Mouse (Mus musculus): ENCODE results near the gene Rarb. TPM values are rescaled to one million over a fixed set of nuclear protein-coding genes. Genes with fewer than 3 reads are reported as not detected.

The Rarb gene
- total and polyA plus RNA-seq, 2 experiments from 2014 or later = 4.4 to 16.7 TPM

DNA sequence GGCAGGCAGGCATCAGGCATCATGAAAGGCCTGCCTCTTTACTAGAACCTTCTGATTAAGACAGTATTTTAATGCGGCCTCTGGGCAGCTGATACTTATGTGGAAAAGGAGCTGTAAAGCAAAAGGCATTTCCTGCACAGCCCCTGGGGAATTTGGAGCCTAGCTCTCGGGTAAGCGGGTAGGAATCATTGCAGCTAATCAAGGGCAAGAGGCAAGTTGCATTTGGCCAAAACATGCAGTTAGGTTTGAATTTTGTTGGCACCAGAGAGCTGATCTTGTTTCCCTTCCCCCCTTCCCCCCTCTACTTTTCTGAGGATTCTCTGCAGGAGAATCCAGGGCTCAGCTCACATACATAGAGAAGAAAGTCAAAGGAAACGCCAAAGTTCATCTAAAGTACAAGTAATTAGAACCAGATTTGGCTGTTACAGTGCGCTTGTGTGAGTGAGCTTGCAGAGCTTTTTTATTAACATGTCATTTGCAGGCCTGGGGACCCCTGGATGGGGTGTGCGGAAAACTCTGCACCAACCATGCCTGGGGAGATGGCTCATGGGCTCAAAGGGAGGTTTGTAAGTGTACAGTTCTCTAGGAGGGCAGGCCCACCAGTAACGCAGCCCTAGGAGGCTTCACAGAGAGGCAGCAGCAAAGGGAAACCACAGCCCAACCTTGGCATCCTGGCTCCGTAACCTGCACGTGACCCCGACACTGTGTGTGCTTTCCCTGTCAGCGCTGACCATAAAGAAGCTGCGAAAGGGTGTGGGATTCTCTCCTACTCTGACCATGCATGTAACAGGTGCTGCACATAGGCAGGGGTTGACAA, 264.1 kb downstream of the Rarb start:
- H3K4me3 ChIP-seq (ENCODE audit: low read depth, low read length) = no peak overlapping the region
- peak overlapping the region; percentile 26; the same call in 1 of the 2 replicates for H3K27ac ChIP-seq (ENCODE audit: low read depth, low read length)
- H3K4me1 ChIP-seq (ENCODE audit: insufficient read depth, low read length) = 0 out of 2 replicates have a peak, but pooled peaks cover 3% of the 10 kb centered on the region
- H3K9ac ChIP-seq (replicated peaks; ENCODE audit: low read length, poor library complexity, severe bottlenecking) = no peak overlapping the region
- H3K9me3 ChIP-seq (ENCODE audit: low read length) = no peaks in the 10 kb centered on the region
- no peaks in the 10 kb centered on the region for H3K27me3 ChIP-seq (ENCODE audit: insufficient read depth, low read length)
- ATAC-seq (ENCODE audit: low FRiP score) (peak; percentile 15; the same call in 1 of the 2 replicates), DNase-seq (ENCODE audit: low spot score) (peak; percentile 25)
- 60% methylated on average over 12 of the region's 12 CpGs for WGBS
- no peak for TF ChIP-seq CTCF (IDR thresholded peaks at IDR 0.05)
- H3K4me2 ChIP-seq (ENCODE audit: low read depth, low read length, poor library complexity, severe bottlenecking) = no peak overlapping the region
- no peaks in the 10 kb centered on the region for H3K36me3 ChIP-seq (ENCODE audit: insufficient read depth, low read length)

DNA sequence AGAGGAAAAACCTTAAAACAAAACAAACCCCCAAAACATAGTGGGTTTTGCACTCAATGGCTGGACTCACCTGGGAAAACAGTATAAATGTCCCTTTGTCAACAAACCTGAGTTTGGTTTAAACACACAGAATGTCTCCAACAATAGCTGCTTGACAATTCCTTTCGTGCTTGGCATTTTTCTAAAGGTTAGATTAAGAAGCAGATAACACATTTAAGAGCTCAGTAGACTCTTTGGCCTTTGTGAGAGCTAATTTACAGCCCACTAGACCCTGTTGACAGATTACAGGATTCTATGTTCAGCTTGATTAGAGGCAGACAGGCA, 264.7 kb downstream of the Rarb start:
- Histone ChIP-seq H3K27ac (ENCODE audit: low read depth, low read length) (peak overlapping the region; percentile 26; the same call in 1 of the 2 replicates), H3K4me1 (ENCODE audit: insufficient read depth, low read length) (0 out of 2 replicates have a peak, but pooled peaks cover 3% of the 10 kb centered on the region), H3K27me3 (ENCODE audit: insufficient read depth, low read length) (no peaks in the 10 kb centered on the region), H3K4me3 (ENCODE audit: low read depth, low read length) (no peak overlapping the region), H3K9me3 (ENCODE audit: low read length) (no peaks in the 10 kb centered on the region), H3K9ac (replicated peaks; ENCODE audit: low read length, poor library complexity, severe bottlenecking) (no peak overlapping the region), H3K36me3 (ENCODE audit: insufficient read depth, low read length) (no peaks in the 10 kb centered on the region), H3K4me2 (ENCODE audit: low read depth, low read length, poor library complexity, severe bottlenecking) (no peak overlapping the region)
- WGBS = 43% methylated on average over 1 of the region's 1 CpGs
- TF ChIP-seq CTCF (IDR thresholded peaks at IDR 0.05) = no peak
- no peak for ATAC-seq (ENCODE audit: low FRiP score)
- DNase-seq (ENCODE audit: low spot score) = no peak

- no peak overlapping the region for H3K9ac ChIP-seq (replicated peaks; ENCODE audit: low read length, poor library complexity, severe bottlenecking)
- 67% methylated on average over 1 of the region's 1 CpGs for WGBS
- no peaks in the 10 kb centered on the region for H3K36me3 ChIP-seq (ENCODE audit: insufficient read depth, low read length)
- no peak for ATAC-seq (ENCODE audit: low FRiP score)
- no peaks in the 10 kb centered on the region for H3K27me3 ChIP-seq (ENCODE audit: insufficient read depth, low read length)
- H3K27ac ChIP-seq (ENCODE audit: low read depth, low read length) = no peak overlapping the region
- 0 out of 2 replicates have a peak, but pooled peaks cover 3% of the 10 kb centered on the region for H3K4me1 ChIP-seq (ENCODE audit: insufficient read depth, low read length)
- no peak overlapping the region for H3K4me3 ChIP-seq (ENCODE audit: low read depth, low read length)
- DNase-seq (ENCODE audit: low spot score) = no peak
- no peak for TF ChIP-seq CTCF (IDR thresholded peaks at IDR 0.05)
- no peak overlapping the region for H3K4me2 ChIP-seq (ENCODE audit: low read depth, low read length, poor library complexity, severe bottlenecking)
- no peaks in the 10 kb centered on the region for H3K9me3 ChIP-seq (ENCODE audit: low read length)
These were observed 266.7 kb downstream of the Rarb start for GRCm38 (mm10) chr14:16552293-16552692.

DNA sequence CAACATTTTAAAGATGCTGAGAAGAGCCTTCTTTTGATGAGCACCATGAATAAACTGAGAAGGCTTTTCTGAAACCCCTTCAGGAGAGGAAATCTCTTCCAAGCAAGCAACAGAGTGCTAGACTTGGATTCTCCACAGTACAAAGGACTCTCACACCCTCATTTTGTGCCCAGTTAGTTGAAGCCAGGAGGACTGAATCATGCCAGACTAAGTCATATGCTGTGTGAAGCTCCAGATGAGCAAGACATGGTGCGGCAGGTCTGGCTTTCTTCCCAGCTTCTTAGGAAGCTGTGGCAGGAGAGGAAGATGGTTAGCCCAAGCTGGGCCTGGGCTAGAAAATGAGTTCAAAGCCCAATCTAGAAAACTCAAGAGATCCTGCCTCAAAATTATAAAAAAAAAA, 267.1 kb downstream of the Rarb start:
- no peaks in the 10 kb centered on the region for H3K36me3 ChIP-seq (ENCODE audit: insufficient read depth, low read length)
- no peak overlapping the region for H3K27ac ChIP-seq (ENCODE audit: low read depth, low read length)
- DNase-seq (ENCODE audit: low spot score) (no peak), ATAC-seq (ENCODE audit: low FRiP score) (no peak)
- no peak overlapping the region for H3K4me3 ChIP-seq (ENCODE audit: low read depth, low read length)
- no peaks in the 10 kb centered on the region for H3K9me3 ChIP-seq (ENCODE audit: low read length)
- H3K4me1 ChIP-seq (ENCODE audit: insufficient read depth, low read length) = 0 out of 2 replicates have a peak, but pooled peaks cover 3% of the 10 kb centered on the region
- TF ChIP-seq CTCF (IDR thresholded peaks at IDR 0.05) = no peak
- H3K4me2 ChIP-seq (ENCODE audit: low read depth, low read length, poor library complexity, severe bottlenecking) = no peak overlapping the region
- H3K9ac ChIP-seq (replicated peaks; ENCODE audit: low read length, poor library complexity, severe bottlenecking) = no peak overlapping the region
- WGBS = 79% methylated on average over 1 of the region's 1 CpGs
- H3K27me3 ChIP-seq (ENCODE audit: insufficient read depth, low read length) = no peaks in the 10 kb centered on the region

- Histone ChIP-seq H3K4me1 (ENCODE audit: insufficient read depth, low read length) (no peaks in the 10 kb centered on the region), H3K36me3 (ENCODE audit: insufficient read depth, low read length) (no peaks in the 10 kb centered on the region), H3K27me3 (ENCODE audit: insufficient read depth, low read length) (no peaks in the 10 kb centered on the region), H3K9ac (replicated peaks; ENCODE audit: low read length, poor library complexity, severe bottlenecking) (no peak overlapping the region), H3K9me3 (ENCODE audit: low read length) (no peaks in the 10 kb centered on the region), H3K4me3 (ENCODE audit: low read depth, low read length) (no peak overlapping the region), H3K4me2 (ENCODE audit: low read depth, low read length, poor library complexity, severe bottlenecking) (no peak overlapping the region), H3K27ac (ENCODE audit: low read depth, low read length) (no peak overlapping the region)
- DNase-seq (ENCODE audit: low spot score) (no peak), ATAC-seq (ENCODE audit: low FRiP score) (no peak)
- WGBS = 89% methylated on average over 8 of the region's 8 CpGs
- no peak for TF ChIP-seq CTCF (IDR thresholded peaks at IDR 0.05)
These were observed 270.8 kb downstream of the Rarb start for GRCm38 (mm10) chr14:16548200-16548576.

- ATAC-seq (ENCODE audit: low FRiP score) = no peak
These were observed 271.3 kb downstream of the Rarb start for GRCm38 (mm10) chr14:16547492-16548199.

More at GRCm38 (mm10) chr14:16547492-16548199, 271.3 kb downstream of the Rarb start:
- no peak overlapping the region for H3K4me3 ChIP-seq (ENCODE audit: low read depth, low read length)
- H3K27ac ChIP-seq (ENCODE audit: low read depth, low read length) = no peak overlapping the region
- peak; percentile 32 for DNase-seq (ENCODE audit: low spot score)
- TF ChIP-seq CTCF (IDR thresholded peaks at IDR 0.05) = no peak
- H3K9me3 ChIP-seq (ENCODE audit: low read length) = no peaks in the 10 kb centered on the region
- no peaks in the 10 kb centered on the region for H3K27me3 ChIP-seq (ENCODE audit: insufficient read depth, low read length)
- H3K4me1 ChIP-seq (ENCODE audit: insufficient read depth, low read length) = no peaks in the 10 kb centered on the region
- H3K36me3 ChIP-seq (ENCODE audit: insufficient read depth, low read length) = no peaks in the 10 kb centered on the region
- H3K9ac ChIP-seq (replicated peaks; ENCODE audit: low read length, poor library complexity, severe bottlenecking) = no peak overlapping the region
- no peak overlapping the region for H3K4me2 ChIP-seq (ENCODE audit: low read depth, low read length, poor library complexity, severe bottlenecking)
- 76% methylated on average over 6 of the region's 6 CpGs for WGBS

Measured in midbrain, postnatal 0 days (tissue).